Mouse (Mus musculus) c-Kit-negative CD71-positive TER-119-positive erythroid progenitor cells, embryonic 14.5 days (primary cell): ENCODE measurements at regions not wholly inside any gene's neighbourhood (a gene's known extent, or its start where the extent isn't known, plus 50 kb on each side); places are given as distances from the start of the nearest gene placed in this dataset.
"Not testable (repeated sequence)": the region's sequence is repeated elsewhere in the genome, so short reads cannot be mapped to it uniquely, and the experiment has no call there.

Experiments
- DNase-seq: peaks from one replicate; pipeline ENCODE4 v3.0.0-alpha.2; 2013; ENCODE audit warnings: low read depth, low spot score

GRCm38 (mm10) chr12:21680026-21680425, 262.6 kb upstream of the Ywhaq start:
- DNase-seq = not testable (repeated sequence)

GRCm38 (mm10) chr12:21649381-21649780, 231.9 kb upstream of the Ywhaq start:
- not testable (repeated sequence) for DNase-seq

- DNase-seq = not testable (repeated sequence)
Observed at GRCm38 (mm10) chr12:21613781-21614180, 196.3 kb upstream of the Ywhaq start.

GRCm38 (mm10) chr12:21568415-21569040, 151.1 kb upstream of the Ywhaq start:
- DNase-seq = no peak

- not testable (repeated sequence) for DNase-seq
Observed at GRCm38 (mm10) chr12:21543962-21544361, 126.5 kb upstream of the Ywhaq start.

- DNase-seq = peak; percentile 61
Observed at GRCm38 (mm10) chr12:21543153-21543894, 125.9 kb upstream of the Ywhaq start.

GRCm38 (mm10) chr12:21531766-21532165, 114.3 kb upstream of the Ywhaq start:
- no peak for DNase-seq

- not testable (repeated sequence) for DNase-seq
Observed at GRCm38 (mm10) chr12:21529367-21529766, 111.9 kb upstream of the Ywhaq start.

- not testable (repeated sequence) for DNase-seq
Observed at GRCm38 (mm10) chr12:21527336-21527735, 109.9 kb upstream of the Ywhaq start.

- DNase-seq = not testable (repeated sequence)
Observed at GRCm38 (mm10) chr12:21526906-21527305, 109.5 kb upstream of the Ywhaq start.

- DNase-seq = not testable (repeated sequence)
Observed at GRCm38 (mm10) chr12:21525567-21525966, 108.1 kb upstream of the Ywhaq start.

GRCm38 (mm10) chr12:21522621-21523020, 105.2 kb upstream of the Ywhaq start:
- no peak for DNase-seq

GRCm38 (mm10) chr12:21519058-21519457, 101.6 kb upstream of the Ywhaq start:
- DNase-seq = no peak

- DNase-seq = no peak
Observed at GRCm38 (mm10) chr12:21512736-21513135, 95.3 kb upstream of the Ywhaq start.

GRCm38 (mm10) chr12:21511043-21511665, 93.7 kb upstream of the Ywhaq start:
- no peak for DNase-seq

GRCm38 (mm10) chr12:21507080-21507479, 89.6 kb upstream of the Ywhaq start:
- DNase-seq = no peak

GRCm38 (mm10) chr12:21505731-21506368, 88.4 kb upstream of the Ywhaq start:
- DNase-seq = no peak

GRCm38 (mm10) chr12:21503250-21503649, 85.8 kb upstream of the Ywhaq start:
- DNase-seq = no peak

GRCm38 (mm10) chr12:21496974-21497373, 79.5 kb upstream of the Ywhaq start:
- DNase-seq = no peak

- DNase-seq = no peak
Observed at GRCm38 (mm10) chr12:21495511-21495910, 78.1 kb upstream of the Ywhaq start.

- no peak for DNase-seq
Observed at GRCm38 (mm10) chr12:21493471-21493870, 76.0 kb upstream of the Ywhaq start.
